Mouse (Mus musculus) cerebellum, adult 2 months (tissue): ENCODE data around the gene Map1b.

Experiments
- CTCF ChIP-seq: fragments of 200-500 bp; IDR thresholded peaks from 2 replicates; pipeline ENCODE4 v1.5.1; 2011; ENCODE audit warnings: low read depth, mild to moderate bottlenecking, control low read depth, low read length, moderate library complexity, borderline replicate concordance; ENCODE audit not compliant: insufficient read depth
- POLR2A ChIP-seq: fragments of 200-500 bp; IDR thresholded peaks from 2 replicates; pipeline ENCODE4 v1.6.1; 2011; ENCODE audit warnings: low read length, control low read depth, borderline replicate concordance; ENCODE audit not compliant: insufficient read depth

GRCm38 (mm10) chr13:99459612-99460011, 56.7 kb downstream of the Map1b start:
- no peak for TF ChIP-seq CTCF
- TF ChIP-seq POLR2A: no peak
